Mouse (Mus musculus): ENCODE data around the gene Insc.

Insc gene

GRCm38 (mm10) chr7:114818836-114819235, 75.3 kb downstream of the Insc start:
- TF ChIP-seq POU5F1 (IDR thresholded peaks at IDR 0.05; ENCODE audit: borderline replicate concordance, low read length) (no peak), NANOG (IDR thresholded peaks at IDR 0.05; ENCODE audit: borderline replicate concordance, low read length) (no peak), CTCF (conservative IDR thresholded peaks at IDR 0.05; ENCODE audit: low read length) (no peak)
- Histone ChIP-seq H3K9me3 (ENCODE audit: low read length) (no peaks in the 10 kb centered on the region), H3K36me3 (ENCODE audit: insufficient read depth, low read length) (no peaks in the 10 kb centered on the region), H3K4me1 (replicated peaks; ENCODE audit: low read depth, low read length) (peaks cover 35% of the 10 kb centered on the region), H3K27me3 (ENCODE audit: insufficient read depth, low read length) (peaks cover 30% of the 10 kb centered on the region), H3K4me3 (replicated peaks; ENCODE audit: low read length) (no peak overlapping the region)

- Histone ChIP-seq H3K36me3 (ENCODE audit: insufficient read depth, low read length) (no peaks in the 10 kb centered on the region), H3K4me1 (replicated peaks; ENCODE audit: low read depth, low read length) (peaks cover 16% of the 10 kb centered on the region), H3K9me3 (ENCODE audit: low read length) (no peaks in the 10 kb centered on the region), H3K4me3 (replicated peaks; ENCODE audit: low read length) (no peak overlapping the region), H3K27me3 (ENCODE audit: insufficient read depth, low read length) (0 out of 2 replicates have a peak, but pooled peaks cover 7% of the 10 kb centered on the region)
- no peak for TF ChIP-seq POU5F1 (IDR thresholded peaks at IDR 0.05; ENCODE audit: borderline replicate concordance, low read length)
- TF ChIP-seq NANOG (IDR thresholded peaks at IDR 0.05; ENCODE audit: borderline replicate concordance, low read length), result no peak
- no peak for TF ChIP-seq CTCF (conservative IDR thresholded peaks at IDR 0.05; ENCODE audit: low read length)
Observed at GRCm38 (mm10) chr7:114822736-114823135, 79.2 kb downstream of the Insc start.

GRCm38 (mm10) chr7:114827360-114827759, 83.9 kb downstream of the Insc start:
- peaks cover 4% of the 10 kb centered on the region; the same call in 1 of the 2 replicates for H3K27me3 ChIP-seq (ENCODE audit: insufficient read depth, low read length)
- no peak overlapping the region for H3K4me3 ChIP-seq (replicated peaks; ENCODE audit: low read length)
- H3K9me3 ChIP-seq (ENCODE audit: low read length), result no peaks in the 10 kb centered on the region
- TF ChIP-seq CTCF (conservative IDR thresholded peaks at IDR 0.05; ENCODE audit: low read length) (no peak), NANOG (IDR thresholded peaks at IDR 0.05; ENCODE audit: borderline replicate concordance, low read length) (no peak), POU5F1 (IDR thresholded peaks at IDR 0.05; ENCODE audit: borderline replicate concordance, low read length) (no peak)
- no peaks in the 10 kb centered on the region for H3K4me1 ChIP-seq (replicated peaks; ENCODE audit: low read depth, low read length)
- no peaks in the 10 kb centered on the region for H3K36me3 ChIP-seq (ENCODE audit: insufficient read depth, low read length)

GRCm38 (mm10) chr7:114832257-114832940, 88.9 kb downstream of the Insc start:
- no peak for TF ChIP-seq NANOG (IDR thresholded peaks at IDR 0.05; ENCODE audit: borderline replicate concordance, low read length)
- TF ChIP-seq CTCF (conservative IDR thresholded peaks at IDR 0.05; ENCODE audit: low read length), result no peak
- TF ChIP-seq POU5F1 (IDR thresholded peaks at IDR 0.05; ENCODE audit: borderline replicate concordance, low read length), result no peak

DNA sequence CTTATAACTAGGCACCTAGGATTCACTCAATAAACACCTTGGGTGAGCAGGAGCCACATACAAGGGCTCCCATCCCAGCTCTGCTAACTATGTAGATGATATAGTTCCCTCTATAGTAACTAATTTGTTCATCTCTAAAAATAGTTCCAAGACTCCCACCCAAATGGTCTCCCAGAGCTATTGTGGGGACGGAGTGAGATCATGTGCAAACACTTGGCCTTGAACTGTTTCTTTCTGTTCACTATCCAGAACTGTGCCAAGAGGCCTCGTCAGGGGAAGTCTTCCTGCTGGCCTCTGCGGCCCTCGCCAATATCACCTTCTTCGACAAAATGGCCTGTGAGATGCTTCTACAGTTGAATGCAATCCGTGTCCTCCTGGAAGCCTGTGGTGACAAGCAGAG, 91.0 kb downstream of the Insc start:
- TF ChIP-seq CTCF (conservative IDR thresholded peaks at IDR 0.05; ENCODE audit: low read length) (no peak), NANOG (IDR thresholded peaks at IDR 0.05; ENCODE audit: borderline replicate concordance, low read length) (no peak), POU5F1 (IDR thresholded peaks at IDR 0.05; ENCODE audit: borderline replicate concordance, low read length) (no peak)
- no peak overlapping the region for H3K4me3 ChIP-seq (replicated peaks; ENCODE audit: low read length)
- no peaks in the 10 kb centered on the region for H3K9me3 ChIP-seq (ENCODE audit: low read length)
- H3K36me3 ChIP-seq (ENCODE audit: insufficient read depth, low read length), result no peaks in the 10 kb centered on the region
- H3K27me3 ChIP-seq (ENCODE audit: insufficient read depth, low read length), result 0 out of 2 replicates have a peak, but pooled peaks cover 4% of the 10 kb centered on the region
- no peaks in the 10 kb centered on the region for H3K4me1 ChIP-seq (replicated peaks; ENCODE audit: low read depth, low read length)

More at GRCm38 (mm10) chr7:114832257-114832940, 88.9 kb downstream of the Insc start:
- peaks cover 4% of the 10 kb centered on the region; the same call in 1 of the 2 replicates for H3K27me3 ChIP-seq (ENCODE audit: insufficient read depth, low read length)
- H3K4me3 ChIP-seq (replicated peaks; ENCODE audit: low read length), result no peak overlapping the region
- no peaks in the 10 kb centered on the region for H3K36me3 ChIP-seq (ENCODE audit: insufficient read depth, low read length)
- no peaks in the 10 kb centered on the region for H3K4me1 ChIP-seq (replicated peaks; ENCODE audit: low read depth, low read length)
- H3K9me3 ChIP-seq (ENCODE audit: low read length), result no peaks in the 10 kb centered on the region

DNA sequence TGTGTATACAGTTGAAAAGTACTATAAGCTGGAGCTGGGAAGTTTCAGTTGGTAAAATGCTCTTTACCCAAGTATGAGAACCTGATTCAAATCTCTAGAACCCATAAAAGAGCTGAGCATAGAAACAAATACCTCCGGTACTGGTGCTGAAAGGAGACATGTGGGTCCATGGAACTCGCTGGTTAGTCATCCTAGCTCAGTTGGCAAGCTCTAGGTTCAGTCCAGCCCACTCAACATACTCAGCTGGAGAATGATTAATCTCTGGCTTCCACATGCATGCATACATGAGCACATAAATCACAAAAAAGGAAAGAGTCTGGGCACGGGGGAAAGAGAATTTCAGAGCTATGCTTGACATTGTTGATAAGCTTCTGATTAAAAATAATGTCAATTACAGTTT, 93.8 kb downstream of the Insc start:
- Histone ChIP-seq H3K4me1 (replicated peaks; ENCODE audit: low read depth, low read length) (no peaks in the 10 kb centered on the region), H3K9me3 (ENCODE audit: low read length) (no peaks in the 10 kb centered on the region), H3K27me3 (ENCODE audit: insufficient read depth, low read length) (no peaks in the 10 kb centered on the region), H3K4me3 (replicated peaks; ENCODE audit: low read length) (no peak overlapping the region), H3K36me3 (ENCODE audit: insufficient read depth, low read length) (no peaks in the 10 kb centered on the region)
- TF ChIP-seq POU5F1 (IDR thresholded peaks at IDR 0.05; ENCODE audit: borderline replicate concordance, low read length) (no peak), NANOG (IDR thresholded peaks at IDR 0.05; ENCODE audit: borderline replicate concordance, low read length) (no peak), CTCF (conservative IDR thresholded peaks at IDR 0.05; ENCODE audit: low read length) (no peak)

GRCm38 (mm10) chr7:114840029-114840745, 96.7 kb downstream of the Insc start:
- TF ChIP-seq CTCF (conservative IDR thresholded peaks at IDR 0.05; ENCODE audit: low read length) (no peak), NANOG (IDR thresholded peaks at IDR 0.05; ENCODE audit: borderline replicate concordance, low read length) (no peak), POU5F1 (IDR thresholded peaks at IDR 0.05; ENCODE audit: borderline replicate concordance, low read length) (no peak)
- H3K36me3 ChIP-seq (ENCODE audit: insufficient read depth, low read length), result no peaks in the 10 kb centered on the region

DNA sequence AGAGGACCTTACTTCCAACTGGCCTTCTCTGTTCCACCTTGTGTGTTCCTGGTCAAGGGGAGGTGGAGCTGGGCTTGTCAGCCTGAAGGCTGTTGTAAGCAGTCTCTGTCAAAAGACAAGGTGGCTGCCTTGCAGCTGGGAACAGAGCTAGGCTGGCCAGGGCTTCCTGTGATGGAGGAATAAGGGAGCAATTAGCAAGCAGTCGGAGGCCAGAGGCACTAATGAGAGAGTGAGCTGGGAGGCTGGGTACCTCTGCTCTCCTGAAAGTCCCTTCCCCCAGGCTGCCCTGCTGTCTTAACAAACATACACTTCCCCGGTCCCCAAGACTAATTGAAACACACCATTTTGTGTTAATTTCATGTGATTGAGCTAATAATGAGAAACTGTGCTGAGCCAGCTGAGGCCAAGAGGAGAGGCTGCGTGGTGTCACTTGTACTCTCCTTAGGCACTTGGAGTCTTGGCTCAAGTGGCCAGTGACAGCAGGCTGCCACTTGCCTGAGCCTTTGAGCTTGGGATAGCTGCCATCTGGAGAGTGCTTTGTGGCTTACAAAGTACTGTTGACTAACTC, 99.2 kb downstream of the Insc start:
- H3K4me3 ChIP-seq (replicated peaks; ENCODE audit: low read length), result no peak overlapping the region
- H3K4me1 ChIP-seq (replicated peaks; ENCODE audit: low read depth, low read length), result no peaks in the 10 kb centered on the region
- TF ChIP-seq CTCF (conservative IDR thresholded peaks at IDR 0.05; ENCODE audit: low read length), result no peak
- no peak for TF ChIP-seq POU5F1 (IDR thresholded peaks at IDR 0.05; ENCODE audit: borderline replicate concordance, low read length)
- TF ChIP-seq NANOG (IDR thresholded peaks at IDR 0.05; ENCODE audit: borderline replicate concordance, low read length), result no peak
- no peaks in the 10 kb centered on the region for H3K36me3 ChIP-seq (ENCODE audit: insufficient read depth, low read length)
- H3K9me3 ChIP-seq (ENCODE audit: low read length), result no peaks in the 10 kb centered on the region
- H3K27me3 ChIP-seq (ENCODE audit: insufficient read depth, low read length), result no peaks in the 10 kb centered on the region

More at GRCm38 (mm10) chr7:114840029-114840745, 96.7 kb downstream of the Insc start:
- no peaks in the 10 kb centered on the region for H3K4me1 ChIP-seq (replicated peaks; ENCODE audit: low read depth, low read length)
- H3K27me3 ChIP-seq (ENCODE audit: insufficient read depth, low read length), result no peaks in the 10 kb centered on the region
- H3K4me3 ChIP-seq (replicated peaks; ENCODE audit: low read length), result no peak overlapping the region
- H3K9me3 ChIP-seq (ENCODE audit: low read length), result no peaks in the 10 kb centered on the region
